Mouse (Mus musculus) CD4-positive helper T cell, adult 2 months (primary cell): Measurements from ENCODE around the gene Atp11b.
A peak's percentile ranks its signal among the peaks of the same experiment; 100 is the strongest.

Experiments
- DNase-seq: peaks from one replicate; pipeline ENCODE4 v3.0.0-alpha.2; 2012; ENCODE audit warnings: low read depth, missing footprints, low spot score

Gene Atp11b

DNA sequence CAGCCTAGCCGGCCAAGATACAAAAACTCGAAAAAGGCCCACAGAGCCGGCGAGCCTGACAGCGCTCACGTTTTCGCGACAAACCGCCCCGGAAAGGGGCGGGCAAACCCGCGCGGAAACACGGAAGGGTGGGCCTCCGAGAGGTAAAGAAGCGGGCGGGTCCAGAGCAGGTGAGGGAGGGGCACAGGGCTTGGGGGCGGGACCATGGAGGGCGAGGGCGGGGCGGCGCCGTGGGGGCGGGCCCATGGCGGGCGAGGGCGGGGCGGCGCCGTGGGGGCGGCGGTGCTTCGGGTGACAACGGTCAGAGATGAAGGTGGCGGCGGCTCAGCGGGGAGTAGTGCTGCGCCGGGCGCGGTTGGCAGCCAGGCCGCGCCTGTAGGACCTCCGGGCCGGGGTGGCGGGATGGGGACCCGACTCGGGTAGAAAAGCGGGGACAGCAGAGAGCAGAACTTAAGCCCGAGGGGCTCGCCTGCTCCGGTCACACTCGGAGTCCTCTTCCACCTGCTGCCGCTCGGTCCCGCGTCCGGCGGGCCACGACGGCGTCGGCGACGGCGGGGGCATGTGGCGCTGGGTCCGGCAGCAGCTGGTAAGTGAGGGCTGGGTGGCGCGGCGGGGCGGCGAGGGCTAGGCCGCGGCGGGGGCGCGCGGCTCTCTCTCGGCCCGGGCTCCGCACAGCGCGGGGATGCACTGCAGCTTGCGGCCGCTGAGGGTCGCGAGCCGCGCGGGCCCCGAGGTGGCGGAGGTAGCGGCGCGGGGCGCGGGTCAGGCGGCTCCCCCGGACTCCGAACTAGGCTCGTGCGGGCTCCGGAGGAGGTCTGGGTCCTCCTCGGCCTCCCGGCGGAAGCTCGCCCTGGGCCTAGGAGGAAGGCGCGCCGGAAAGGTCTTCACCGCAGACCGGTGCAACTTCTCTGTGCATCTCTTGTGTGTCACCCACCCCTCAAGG lies at the start of gene Atp11b:
Gene Atp11b, plus strand, starts transcription at position 282 of the 943 bp plus-strand sequence.
- peak; percentile 94 for DNase-seq

GRCm38 (mm10) chr3:35704328-35704613 lies 49.6 kb upstream of the Atp11b start:
- DNase-seq = no peak

GRCm38 (mm10) chr3:35719531-35720205 lies 34.2 kb upstream of the Atp11b start:
- DNase-seq = no peak

DNA sequence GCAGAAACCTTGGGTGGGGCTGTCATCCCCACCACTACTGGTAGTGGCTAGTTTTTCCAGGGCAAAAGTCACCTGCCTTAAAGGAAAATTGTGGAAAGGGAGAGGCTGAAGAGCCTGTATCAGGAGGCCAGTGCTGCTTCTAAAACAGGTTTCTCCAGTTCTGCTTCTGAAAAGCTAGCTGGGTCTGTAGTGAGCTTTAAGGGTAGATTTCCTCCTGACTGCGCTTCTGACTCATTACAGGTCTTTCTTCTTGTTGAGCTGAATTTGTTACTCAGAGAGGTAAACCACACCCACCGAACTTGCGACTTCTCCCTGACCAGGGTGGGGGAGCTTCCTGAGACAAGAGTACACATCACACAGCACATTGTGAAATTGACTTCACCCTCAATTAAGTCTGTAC lies 33.1 kb upstream of the Atp11b start:
- peak; percentile 88 for DNase-seq

DNA sequence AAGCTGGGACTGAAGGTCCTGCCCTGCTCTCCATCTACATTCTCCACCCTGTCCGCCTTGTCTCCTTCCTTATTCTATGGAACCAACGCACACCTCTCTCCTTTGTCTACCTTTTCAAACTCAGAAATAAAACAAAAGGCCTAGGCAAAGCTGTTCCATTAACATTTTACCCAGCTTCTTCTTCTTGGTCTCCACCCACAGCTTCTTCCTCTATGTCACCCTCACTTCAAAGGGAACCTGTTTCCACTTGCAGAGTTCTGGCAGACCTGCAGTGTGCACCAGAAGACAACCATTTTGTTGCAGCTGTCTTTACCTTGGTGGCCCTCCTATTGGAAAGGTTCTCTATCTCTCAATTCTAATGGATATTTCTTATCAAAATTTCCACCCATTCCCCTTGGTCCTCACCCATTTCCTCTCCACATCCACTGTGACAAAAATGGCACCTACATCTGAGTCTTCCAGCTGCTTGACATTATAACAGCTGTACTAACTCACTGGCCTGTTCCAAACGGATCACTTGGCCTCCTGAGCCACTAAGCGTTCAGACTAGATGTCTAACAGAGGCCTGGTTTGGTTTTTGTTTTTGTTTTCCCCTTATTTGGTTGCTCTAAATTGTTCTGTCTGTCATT lies 32.0 kb upstream of the Atp11b start:
- DNase-seq = peak; percentile 79

GRCm38 (mm10) chr3:35722811-35723210 lies 31.1 kb upstream of the Atp11b start:
- peak; percentile 22 for DNase-seq

DNA sequence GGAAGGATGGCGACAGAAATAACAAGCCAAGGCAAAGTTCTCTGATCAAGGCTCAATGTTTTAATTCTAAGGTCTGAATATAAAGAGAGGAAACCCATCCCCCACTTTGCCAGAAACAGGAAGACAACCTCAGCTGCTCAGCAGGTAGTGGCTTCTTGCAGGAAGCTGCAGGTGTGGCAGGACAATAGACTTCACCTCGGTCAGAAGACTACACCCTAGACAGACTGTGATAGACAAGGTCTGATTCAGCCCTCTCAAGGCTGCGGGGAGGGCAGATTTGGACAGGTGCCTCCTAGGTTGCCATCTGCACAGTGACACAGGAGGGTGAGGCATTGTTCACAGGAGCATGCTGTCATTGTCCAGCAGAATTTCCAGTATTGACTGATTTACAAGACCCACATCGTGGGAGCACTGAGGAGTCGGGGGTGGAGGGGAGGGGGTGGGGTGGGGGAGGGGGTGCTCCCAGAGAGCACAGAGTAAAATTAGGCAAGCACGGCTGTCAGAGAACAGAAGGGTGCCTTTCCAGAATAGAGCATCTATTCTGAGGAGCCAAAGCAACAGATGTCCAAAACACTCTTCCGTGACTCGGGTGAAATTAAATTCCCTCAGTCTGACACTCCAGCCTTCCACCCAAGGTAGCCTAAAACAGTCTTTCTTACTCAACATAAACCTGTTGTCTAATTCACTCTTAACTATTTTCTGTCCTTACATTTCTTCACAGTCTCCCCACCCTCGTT lies 30.2 kb upstream of the Atp11b start:
- DNase-seq = peak; percentile 34

DNA sequence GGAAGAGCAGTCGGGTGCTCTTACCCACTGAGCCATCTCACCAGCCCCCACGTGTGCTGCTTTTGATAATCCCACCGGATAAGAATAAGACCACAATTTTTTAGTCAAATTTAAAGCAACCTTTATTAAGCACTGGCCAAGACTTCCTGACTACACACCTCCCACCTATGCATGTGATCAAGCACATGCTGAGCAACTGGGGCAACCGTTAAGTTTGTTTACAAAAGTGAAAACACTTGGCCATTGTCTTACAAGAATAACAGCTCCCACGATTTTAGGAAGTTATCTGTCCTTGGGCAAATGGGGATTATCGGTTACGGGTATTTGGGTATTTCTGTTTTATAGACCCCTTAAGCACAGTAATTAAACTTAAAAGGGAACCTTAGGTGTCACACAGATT lies 28.8 kb upstream of the Atp11b start:
- DNase-seq = no peak

GRCm38 (mm10) chr3:35726936-35727335 lies 27.0 kb upstream of the Atp11b start:
- DNase-seq = no peak

GRCm38 (mm10) chr3:35729490-35729889 lies 24.4 kb upstream of the Atp11b start:
- DNase-seq = no peak

GRCm38 (mm10) chr3:35731981-35732777 lies 21.7 kb upstream of the Atp11b start:
- peak; percentile 71 for DNase-seq

- no peak for DNase-seq
Observed at GRCm38 (mm10) chr3:35732778-35733147, 21.1 kb upstream of the Atp11b start.

- DNase-seq = no peak
Observed at GRCm38 (mm10) chr3:35734509-35734908, 19.4 kb upstream of the Atp11b start.

DNA sequence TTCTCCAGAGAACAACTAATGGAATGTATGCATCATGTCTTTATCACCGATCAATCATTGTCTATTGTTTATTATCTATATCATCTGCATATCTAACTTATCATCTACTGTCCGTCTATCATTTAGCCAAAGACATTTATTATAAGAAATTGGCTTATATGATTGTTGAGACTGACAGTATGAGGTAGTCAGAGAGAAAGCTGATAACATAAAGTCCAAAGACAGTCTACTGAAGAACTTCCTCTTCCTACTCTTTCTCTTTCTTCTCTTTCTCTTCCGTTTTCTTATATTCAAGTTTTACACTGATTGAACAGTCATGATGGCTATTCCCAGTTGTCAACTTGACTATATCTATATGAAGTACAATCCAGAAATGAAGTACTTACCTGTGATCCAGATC lies 15.8 kb upstream of the Atp11b start:
- DNase-seq = no peak

DNA sequence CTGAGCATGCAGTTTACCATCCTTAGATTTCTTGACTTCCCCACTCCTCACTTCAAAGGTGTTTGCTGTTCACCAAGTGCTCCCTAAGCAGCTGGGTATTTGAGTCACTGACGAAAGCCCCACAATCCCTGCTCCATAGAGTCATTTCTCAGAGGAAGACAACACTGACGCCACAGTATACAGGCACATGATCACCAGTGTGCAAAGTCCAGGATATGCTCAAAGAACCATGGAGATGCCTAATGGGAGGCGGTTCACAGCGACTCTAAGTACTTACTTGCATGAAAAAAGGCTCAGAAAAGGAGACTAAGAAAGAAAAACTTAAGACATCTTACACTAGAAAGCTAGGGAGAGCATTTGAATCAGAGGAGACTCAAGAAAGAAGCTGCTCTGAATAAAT lies 8.9 kb upstream of the Atp11b start:
- no peak for DNase-seq

DNA sequence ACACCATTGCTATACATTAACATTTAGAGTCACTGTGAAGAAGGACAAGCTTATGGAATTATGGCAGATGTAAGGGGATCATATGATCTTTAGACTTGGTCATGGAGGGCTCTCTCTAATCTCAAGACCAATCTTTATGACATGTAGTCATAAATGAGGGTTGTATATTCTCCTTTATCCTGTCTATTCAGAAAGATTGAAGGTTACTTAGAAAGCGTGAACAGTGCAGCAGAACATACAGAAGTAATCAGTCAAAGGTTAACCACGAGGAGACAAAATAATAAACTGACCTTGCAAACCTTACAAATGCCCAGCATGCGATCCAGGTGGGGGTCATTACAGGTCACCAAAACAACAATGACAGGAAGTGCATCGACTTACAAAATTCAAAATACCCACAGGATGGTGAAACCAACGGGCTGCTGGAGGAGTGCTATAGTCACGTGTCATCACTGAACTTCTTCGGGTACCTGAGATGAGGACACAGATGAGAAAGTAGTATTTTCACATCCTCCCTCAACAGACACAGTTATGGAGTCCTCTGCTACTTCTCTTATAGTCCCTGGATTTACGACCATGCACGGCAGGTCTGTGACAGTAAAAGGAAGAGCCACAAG lies 7.0 kb upstream of the Atp11b start:
- DNase-seq = peak; percentile 59

DNA sequence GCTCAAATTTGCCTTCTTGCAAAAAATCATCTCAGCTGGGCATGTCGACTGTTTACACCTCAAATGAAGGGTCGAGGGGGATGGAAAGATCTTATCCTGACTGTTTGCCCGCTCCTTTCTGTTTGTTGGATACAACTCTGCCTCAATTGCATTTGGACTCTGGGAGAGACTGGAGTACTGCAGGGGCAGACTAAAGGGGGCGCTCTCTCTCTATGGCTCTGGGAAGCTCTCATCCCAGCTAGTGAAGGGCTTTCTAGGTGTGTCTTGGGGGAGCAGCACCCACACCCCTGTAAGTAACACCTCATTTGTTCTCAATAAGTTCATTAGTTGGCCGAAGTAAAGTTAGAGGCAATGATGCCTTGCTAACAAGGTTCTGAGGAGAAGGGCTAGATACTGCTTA lies 3.6 kb upstream of the Atp11b start:
- DNase-seq = no peak

DNA sequence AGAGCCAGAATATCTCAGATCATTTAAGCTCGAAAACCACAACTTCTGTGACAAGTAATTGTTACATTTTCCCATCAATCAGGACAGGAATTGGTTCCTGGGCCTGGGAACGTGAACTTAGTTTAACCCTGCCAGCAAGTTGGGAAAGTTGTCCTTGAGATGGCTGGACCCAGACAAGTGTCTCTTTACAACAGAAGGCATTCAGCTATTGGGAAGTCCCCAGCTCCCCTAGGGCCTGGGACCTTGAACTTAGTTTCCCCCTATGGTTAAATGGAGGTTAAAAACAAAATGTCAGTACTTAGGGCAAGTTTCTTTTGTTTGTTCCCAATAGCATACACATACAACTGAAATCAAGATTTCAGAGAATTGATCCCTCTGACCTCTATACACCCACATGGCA lies 2.2 kb upstream of the Atp11b start:
- DNase-seq = no peak

GRCm38 (mm10) chr3:35762735-35763134 lies 8.8 kb downstream of the Atp11b start:
- peak; percentile 25 for DNase-seq
